Mouse (Mus musculus) common myeloid progenitor, adult 5-6 weeks (primary cell): ENCODE measurements around the gene H1foo. TPM values are rescaled to one million over a fixed set of nuclear protein-coding genes. Genes with fewer than 3 reads are reported as not detected.

Source experiments
- ATAC-seq: replicated peaks from 2 replicates; pipeline ENCODE4 v1.8.0; 2016; ENCODE audit warnings: low read depth, mild to moderate bottlenecking, moderate TSS enrichment, inconsistent platforms; ENCODE audit not compliant: poor library complexity, severe bottlenecking
- total RNA-seq: library from RNA; stranded (forward); fragments of 200-1000, 187-1606 nt; gene quantifications from 2 replicates; pipeline ENCODE4 v1.2.3, GENCODE M21; 2017

H1foo gene
- total RNA-seq, 1 experiment from 2014 or later = not detected

DNA sequence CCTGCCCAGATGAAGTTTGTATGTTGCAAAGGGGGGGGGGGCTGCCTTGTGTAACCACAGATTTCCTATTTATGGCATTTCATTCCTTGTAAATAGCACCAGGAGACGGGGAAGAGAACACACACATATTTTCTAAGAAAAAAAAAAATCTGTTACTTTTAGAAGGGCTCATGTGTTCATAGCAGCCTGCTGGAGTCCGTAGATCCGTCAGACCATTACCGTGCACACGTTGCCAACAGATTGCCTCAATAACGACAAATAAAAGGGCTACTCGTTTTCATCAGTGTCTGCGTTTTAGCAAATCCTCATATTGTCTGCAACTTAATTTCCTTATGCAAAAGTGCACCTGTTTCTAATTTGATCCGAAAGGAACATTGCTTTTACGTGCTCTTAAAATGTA is 18.3 kb upstream of the H1foo start:
- no peak for ATAC-seq

DNA sequence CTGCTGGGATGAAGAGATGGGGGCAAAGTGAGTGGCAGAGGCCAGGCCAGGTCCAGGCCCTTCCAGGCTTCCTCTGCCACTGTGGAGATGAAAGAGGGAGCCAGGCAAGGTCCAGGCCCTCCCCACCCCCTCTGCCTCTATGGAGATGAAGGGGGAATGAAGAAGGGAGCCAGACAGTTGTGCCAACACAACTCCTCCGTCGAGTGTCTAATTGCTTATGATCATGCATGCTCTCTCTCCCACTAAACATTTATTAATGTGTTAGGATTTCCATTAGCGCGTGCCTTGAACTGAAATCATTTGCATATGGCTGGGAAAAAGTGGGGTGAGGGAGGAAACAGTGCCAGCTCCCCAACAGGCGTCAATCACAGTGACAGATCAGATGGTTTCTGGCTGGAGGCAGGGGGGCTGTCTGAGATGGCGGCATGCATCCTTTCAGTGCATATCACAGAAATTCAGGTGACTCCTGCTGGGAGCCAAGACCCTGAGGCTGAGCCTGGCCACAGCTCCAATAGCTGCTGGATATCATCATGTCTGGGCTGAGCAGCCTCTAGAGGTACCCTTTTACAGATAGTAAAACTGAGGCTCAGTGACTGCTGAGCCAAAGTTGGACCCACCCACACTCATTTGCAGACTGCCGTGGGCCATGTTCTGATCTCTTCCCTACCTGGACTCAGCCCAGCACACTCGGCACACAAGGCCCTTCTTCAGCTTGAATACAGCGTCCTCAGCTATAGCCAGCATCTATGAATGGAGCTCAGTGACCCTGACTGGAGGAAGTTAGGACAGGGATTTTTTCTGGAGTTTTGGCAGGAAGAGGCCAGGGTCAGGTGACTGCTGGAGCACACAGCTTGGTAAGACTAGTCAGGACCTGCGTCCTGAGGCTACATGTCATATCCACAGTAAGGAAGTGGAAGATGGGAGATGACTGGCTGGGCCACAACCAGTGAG is 17.2 kb upstream of the H1foo start:
- ATAC-seq = no peak

DNA sequence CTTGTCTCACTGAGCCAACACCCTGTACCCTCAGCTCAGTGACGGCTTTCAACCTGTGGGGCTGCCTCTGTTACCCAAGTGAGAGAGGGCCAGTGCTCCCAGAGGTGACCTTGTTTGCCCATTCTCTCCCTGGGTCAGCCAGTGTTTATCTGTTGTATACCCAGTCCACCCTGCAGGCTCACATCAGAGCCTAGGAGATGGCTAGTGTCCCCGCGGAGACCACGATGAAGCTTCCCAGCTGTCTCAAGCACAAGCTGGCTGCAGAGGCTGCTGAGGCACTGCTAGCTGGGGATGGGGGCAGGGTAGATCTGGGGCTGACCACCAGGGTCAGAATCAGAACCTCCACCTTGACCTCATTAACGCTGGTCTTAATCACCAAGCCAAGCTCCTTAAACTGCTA is 14.7 kb upstream of the H1foo start:
- no peak for ATAC-seq

DNA sequence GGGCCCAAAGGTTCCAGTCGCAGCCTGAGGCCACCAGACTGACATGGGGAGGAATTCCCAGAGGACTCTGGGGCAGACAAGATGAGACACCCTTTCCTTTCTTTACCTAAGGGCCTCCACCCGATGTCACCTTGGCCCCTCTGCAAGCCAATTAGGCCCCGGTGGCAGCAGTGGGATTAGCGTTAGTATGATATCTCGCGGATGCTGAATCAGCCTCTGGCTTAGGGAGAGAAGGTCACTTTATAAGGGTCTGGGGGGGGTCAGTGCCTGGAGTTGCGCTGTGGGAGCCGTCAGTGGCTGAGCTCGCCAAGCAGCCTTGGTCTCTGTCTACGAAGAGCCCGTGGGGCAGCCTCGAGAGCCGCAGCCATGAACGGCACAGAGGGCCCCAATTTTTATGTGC is 13.1 kb upstream of the H1foo start, which contains the start of gene Rho:
Rho (plus strand) TSS at position 110 of the 400 bp plus-strand sequence.
- no peak for ATAC-seq

DNA sequence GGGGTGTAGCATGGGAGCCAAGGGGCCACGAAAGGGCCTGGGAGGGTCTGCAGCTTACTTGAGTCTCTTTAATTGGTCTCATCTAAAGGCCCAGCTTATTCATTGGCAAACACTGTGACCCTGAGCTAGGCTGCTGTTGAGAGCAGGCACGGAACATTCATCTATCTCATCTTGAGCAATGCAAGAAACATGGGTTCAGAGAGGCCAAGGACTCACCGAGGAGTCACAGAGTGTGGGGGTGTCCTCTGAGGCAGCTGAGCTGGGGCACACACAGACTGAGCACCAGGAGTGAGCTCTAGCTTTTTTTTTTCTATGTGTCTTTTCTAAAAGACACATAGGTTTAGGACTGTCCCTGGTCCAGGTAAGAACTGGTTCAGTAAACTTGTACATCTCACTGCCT is 12.3 kb upstream of the H1foo start:
- no peak for ATAC-seq

DNA sequence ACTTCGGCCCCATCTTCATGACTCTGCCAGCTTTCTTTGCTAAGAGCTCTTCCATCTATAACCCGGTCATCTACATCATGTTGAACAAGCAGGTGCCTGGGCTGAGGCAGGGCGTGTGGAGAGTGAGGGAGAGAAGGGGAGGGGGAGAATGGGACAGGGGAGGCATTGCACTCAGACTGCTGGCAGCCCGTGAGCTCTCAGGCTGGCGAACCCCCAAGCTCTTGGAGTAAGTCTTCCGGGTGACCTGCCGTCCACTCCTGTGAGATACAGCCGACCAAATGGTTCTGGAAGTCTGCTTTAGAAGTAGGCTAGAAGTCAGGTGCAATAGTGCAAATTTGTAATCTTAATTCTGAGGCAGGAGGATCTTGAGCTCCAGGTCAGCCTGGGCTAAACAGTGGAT is 9.2 kb upstream of the H1foo start:
- no peak for ATAC-seq

DNA sequence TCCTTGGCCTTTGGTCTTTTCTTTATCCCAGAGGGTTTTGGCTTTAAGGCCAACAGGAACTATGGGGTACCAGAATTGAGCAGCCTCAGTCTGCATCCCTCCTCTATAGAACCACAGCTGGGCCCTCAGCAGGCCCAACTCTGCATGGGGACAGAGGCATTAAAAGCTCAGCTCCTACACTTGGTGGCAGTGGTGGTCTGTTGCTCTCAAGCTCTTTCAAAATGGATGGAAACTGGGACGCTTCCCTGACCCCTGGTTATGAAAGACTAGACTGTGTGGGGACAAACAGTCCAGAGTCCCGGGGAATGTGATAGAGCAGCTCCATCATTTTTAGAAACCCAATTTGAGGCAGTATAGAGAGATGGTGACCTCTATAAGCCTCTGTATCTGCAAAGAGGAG is 6.7 kb upstream of the H1foo start:
- no peak for ATAC-seq

DNA sequence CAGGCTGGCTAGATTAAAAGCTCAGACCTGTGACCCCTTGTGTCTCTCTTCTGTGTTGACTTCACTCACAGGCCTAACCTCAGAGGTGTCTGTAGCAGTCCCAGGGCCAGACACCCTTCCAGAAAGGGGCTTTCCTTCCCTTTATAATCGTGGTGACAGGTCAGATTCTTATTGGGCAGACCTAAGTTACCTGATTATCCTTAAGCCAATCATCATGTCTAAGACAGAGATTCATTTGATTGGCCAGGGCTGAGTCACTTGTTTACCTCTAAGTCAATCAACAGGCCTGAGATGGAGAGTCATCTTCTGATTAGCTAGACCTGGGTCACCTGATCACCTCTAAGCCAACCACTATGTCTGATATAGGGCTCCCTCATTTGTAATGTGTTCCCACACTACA is 5.9 kb upstream of the H1foo start:
- ATAC-seq = no peak

DNA sequence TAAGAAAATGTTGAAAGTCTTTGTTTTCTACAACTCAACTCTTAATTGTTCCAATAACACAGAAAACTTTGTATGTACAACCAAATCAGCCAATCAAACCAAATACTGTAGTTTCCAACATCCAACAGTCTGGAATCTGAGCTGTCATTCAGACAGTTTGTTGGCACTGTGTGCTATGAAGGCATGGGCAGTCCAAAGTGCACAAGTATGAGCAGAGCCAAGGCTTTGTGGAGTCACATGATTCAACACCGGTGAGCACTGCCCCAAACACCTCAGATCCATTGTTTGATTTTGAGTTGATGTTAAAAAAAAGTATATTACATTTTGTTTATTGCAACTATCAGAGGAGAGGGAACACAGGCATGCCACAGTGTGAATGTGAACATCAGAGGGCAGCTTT is 4.1 kb upstream of the H1foo start:
- no peak for ATAC-seq

DNA sequence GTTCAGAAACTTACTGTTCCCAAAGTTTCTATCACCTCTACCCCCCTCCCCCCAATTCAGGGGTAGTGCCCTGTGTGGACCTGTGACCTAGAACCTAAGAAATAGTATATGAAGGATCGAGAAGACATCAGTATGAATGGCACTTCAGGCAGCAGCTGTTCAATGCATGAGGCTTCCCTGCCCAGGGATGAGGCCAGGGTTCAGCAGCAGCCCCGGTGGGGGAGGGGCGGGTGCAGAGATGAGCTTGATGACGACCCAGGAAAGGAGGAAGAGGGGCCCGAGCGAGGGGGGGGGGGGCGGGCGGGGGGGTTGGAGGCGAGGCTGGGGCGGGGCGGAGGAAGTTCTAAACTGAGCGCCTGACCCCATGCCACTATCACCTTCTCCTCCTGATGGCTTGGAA is 3.6 kb upstream of the H1foo start:
- peak; percentile 24; the same call in 1 of the 2 replicates for ATAC-seq

DNA sequence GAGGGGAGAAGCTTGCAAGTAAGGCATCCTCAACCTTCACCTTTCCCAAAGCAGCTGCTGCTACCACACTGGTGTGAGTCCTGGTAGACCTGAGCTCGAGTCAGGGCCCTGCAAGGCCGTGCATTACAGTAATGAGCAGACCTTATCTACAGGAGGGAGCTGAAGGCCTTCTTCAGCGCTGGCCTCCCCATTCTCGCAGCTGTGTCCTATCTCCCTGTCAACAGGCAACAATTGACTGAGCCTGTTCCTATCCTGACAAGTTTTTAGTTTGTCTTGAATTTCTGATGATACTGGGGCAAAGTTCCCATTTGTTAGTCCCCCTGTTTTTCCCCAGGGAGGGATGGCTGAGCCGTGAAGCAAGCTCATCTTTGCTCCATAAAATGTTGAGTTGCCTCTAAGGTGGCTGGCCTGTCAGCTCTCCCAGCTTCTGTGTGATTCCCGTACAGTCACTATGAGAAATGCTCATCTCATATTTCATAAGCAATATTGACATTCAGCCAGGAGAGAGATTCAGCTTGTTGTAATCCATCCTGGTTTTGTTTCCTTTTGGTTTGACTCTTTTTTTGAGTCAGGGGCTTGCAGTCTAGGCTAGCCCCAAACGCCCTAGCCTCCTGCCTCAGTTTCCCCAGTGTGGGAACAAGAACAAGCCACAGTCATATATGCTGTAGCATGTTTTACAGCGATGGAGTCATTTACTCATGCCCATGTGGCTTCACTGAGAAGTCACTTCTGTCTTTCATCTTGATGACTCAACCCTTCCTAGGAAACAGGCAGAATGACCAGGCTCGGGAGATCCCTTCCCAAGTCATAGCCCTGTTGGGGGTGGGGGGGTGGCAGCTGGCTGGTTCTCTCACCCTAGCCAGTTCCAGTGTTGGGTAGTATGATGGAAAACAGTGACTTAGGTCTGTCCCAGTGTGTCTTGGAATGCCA is 975 bp upstream of the H1foo start:
- ATAC-seq = no peak

DNA sequence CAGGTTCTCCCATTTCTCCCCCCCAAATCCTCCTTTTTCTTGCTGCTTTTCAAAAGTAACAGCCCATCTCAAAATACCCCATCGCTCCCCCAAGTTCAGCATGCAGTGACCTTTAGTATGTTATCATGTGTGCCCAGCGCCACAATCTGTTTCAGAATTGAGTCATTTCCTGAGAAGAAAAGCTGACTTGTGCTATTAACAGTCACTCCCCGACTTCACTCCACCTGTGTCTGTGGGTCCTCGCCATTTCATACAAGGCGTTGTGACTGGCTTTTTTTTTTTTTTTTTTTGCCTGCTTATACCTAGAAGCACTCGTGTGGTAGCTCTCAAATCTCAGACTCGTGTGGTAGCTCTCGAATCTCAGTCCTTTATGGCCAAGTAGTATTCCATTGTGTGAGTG is 895 bp downstream of the H1foo start:
- no peak for ATAC-seq

DNA sequence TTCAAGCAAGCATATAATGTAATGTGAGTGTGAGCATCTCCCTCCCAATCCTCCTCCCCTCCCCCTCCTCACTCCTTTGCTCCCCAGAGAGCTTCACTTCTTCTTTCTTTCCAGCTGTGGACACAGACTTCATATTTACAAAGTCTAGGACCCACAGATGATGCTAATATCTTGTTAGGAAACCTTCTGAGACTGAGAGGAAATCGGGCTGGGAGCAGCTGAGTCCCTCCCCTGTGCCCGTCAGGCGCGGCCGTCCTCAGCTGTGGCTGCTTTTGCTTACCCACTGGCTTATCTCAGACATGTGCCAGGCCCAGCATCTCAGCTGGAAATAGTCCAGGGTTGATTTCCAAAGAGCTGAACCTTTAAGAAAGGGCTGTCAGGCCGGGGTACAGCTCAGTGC is 1.7 kb downstream of the H1foo start:
- peak; percentile 85 for ATAC-seq

DNA sequence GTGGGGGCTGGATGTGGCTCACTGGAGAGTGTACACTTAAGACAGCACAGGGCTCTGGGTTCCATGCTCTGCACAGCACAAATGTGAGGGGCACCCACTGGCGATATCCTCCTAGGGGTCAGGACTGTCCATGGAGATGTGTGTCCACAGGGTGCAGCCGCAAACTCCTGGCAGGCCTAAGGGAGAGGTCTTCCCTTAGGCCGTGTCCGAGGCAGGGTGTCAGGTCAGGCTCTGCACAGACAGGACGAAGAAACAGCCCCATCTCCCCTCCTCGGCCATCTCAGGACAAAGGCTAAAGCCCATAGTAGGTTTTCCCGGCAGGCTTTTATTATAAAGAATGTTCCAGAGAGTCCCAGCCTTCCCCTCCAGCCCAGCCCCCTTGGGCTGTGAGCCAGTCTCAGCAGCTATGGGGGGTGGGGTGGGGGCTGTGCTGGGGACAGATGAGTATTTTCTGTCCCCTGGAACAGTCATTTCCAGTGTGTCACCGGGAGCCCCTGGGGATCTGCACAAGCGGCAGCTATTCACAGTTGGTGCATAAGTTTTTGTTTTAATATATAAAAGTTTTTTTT is 9.9 kb downstream of the H1foo start:
- no peak for ATAC-seq

DNA sequence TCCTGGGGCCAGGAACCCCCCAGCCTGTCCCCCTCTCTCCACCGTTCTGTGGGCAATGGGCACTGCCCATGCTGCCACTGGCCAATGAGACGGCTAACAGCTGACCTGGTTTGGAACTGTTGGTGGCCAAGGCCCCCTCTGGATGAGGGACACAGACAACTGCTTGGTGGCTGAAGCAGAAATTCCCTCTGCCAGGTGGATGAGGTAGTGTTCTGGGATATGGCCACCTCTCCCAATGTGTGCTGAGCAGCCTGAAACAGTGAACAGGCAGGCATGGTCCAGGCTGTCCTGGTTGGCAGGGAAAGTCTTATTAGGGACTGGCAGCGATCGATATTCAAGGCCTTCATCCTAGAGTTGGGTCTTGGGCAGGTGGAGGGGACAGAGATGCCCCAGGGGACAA is 10.4 kb downstream of the H1foo start:
- ATAC-seq = no peak

DNA sequence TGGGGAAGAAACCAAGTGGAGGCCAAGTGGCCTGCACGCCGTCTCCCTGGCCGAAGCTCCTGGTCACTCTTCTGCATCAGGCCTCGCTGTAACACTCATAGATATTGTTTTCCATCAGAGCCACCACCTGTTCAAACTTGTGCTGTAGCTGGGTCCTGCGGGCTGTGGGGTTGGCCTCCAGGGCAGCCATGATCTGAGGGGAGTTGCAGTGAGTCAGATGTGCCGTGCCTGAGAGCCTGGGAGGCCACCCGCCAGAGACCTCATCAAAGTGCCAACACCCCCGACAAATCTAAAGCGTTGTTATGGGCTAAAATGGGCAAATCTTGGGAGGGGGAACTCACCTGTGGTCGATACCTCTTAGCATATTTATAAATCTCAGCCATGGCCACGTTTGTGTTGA is 10.9 kb downstream of the H1foo start:
- no peak for ATAC-seq

DNA sequence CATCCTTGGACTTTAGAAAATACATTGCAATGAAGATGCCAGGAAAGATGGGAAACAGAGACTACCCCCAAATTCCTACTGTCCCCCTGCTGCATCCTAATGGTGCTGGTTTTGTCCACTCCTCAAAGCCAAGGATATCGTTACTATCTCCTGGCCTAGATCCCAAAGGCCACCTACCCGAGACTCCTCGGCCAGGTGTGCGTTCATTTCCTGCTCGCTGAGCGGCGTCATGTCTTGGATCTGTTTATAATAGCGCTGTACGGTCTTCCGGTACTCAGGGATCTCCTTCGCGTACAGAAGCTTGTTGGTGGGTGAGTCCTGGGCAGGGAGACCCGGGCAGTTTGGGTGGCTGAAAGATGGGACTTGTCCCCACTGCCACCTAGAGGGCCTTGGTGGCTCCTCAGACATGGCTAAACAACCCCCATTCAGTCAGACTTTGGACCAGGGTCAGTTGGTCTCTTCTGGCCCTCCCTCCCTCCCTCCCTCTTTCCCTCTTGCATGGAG is 11.7 kb downstream of the H1foo start:
- ATAC-seq = 0 out of 2 replicates have a peak, but pooled peaks have one; percentile 1

DNA sequence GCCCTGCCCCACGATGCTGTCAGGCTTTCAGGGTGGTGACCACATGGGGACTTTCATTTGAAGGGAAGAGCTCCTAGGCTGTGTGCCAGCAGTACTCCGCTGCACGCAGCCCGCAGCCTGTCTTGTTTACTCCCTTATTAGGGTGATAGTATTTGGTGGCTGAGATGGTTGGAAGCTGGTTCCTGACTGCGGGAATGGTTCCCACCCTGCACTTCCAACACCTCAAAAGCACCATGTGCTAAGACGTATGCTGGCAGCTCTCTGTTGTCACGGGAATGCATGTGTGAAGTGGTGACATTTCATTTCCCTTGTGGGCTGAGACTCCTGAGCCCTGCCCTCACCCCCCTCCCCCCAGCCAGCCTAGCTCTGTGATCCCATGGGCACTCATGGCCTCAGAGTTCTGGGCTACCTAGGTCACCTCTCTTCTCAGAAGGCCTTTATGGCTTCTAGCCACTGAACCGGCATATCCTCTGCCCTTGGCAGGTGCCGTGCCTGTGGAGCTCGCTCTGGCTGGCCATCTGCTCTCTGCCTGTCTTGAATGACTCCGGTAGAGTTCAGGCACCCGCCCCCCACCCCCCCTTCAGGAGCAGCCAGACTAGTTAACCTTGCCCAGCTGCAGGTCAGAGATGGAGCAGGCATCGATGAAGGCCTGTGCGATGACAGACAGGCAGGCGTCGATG is 12.3 kb downstream of the H1foo start:
- ATAC-seq = peak; percentile 48

DNA sequence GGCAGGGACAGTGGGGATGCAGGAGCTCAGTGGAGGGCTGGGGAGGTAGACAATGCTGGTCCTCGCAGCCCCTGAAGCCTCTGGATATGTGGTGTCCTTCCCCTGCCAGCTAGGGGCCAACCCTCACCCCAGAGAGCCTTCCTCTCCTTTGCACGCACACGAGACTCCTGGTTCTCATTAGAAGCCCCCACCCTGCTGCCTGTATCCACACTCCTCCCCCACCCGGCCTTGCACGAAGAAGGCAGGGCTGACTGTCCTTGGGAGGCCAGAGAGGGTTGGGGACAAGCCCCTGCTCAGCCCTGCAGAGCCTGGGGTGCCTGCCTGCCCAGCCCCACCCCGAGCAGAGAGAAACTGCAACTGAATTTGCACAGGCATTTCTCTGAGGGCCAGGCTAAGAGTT is 12.9 kb downstream of the H1foo start:
- ATAC-seq = no peak

DNA sequence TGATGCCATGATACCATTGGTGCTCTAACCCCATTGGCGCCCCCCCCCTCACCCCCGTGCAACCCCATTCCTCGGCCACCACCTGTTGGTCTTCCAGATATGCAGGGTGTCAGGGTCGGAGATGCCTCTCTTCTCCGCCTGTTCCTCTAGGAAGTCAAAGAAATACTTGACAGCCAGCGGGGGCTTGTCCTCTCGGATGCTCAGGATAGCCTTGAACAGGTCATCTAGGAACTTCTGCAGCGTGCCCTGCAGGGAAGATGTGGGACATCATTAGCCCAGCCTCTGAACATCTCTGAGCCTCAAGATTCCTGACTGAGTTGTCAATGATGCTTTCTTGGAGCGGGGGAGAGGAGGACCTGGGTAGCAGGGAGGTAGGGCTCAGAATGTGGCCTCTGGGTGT is 13.7 kb downstream of the H1foo start:
- no peak for ATAC-seq
